Mouse (Mus musculus): ENCODE measurements around the gene Slit1.
A peak's percentile ranks its signal among the peaks of the same experiment; 100 is the strongest.

The Slit1 gene

GRCm38 (mm10) chr19:41688251-41688650 is 55.2 kb downstream of the Slit1 start:
- no peak for DNase-seq (ENCODE audit: low read depth, low spot score)

DNA sequence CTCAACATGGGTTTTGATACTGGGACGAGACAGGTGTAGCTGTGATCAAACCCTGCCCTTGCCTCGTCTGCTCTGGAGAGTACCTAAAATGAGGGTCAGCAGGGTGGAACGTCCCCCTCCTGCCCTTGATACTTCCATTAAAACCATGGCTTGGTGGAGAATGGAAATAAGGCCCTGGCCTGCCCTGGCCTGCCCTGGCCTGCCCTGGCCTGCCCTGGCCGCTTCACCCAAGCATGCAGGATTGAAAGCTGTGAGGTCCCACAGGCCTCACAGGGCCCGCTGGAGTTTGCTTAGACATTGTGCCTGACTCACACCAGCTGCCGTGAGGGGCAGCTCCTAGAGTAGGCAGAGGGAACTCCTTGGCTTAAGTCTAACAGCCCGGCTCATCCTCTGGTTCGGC is 55.6 kb downstream of the Slit1 start:
- no peak for DNase-seq (ENCODE audit: low read depth, low spot score)

- DNase-seq (ENCODE audit: low read depth, low spot score) = no peak
Measured at GRCm38 (mm10) chr19:41686194-41686593, 57.3 kb downstream of the Slit1 start.

DNA sequence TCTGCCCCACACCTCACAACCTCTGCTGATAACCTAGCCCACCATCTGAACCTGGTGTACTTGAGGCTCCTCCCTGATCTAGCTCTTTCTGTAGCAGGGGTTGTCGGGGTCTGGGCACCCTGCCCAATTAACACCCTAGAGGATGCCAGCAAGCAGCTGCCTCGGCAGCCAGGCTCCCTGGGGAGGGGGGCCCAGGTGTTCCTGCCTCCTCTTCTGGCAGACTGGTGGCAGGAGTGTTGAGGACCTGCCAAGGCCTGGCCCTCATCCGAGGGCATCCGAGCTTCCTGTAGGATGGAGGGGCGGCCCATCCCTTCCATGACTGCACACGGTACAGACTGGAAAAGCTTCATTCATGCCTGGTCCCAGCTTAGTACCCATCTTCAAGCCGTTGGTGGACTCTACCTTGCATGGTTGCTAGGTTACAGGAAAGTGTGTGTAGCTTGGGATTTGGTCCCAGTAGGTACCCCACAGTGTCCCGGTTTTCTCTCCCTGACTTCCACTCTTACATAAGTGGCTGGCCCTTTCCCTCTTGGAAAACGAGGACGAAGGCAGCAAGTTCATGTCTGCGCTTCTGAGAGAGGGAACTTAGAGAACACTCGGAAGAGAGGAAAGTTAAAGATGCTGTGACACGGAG is 57.9 kb downstream of the Slit1 start:
- no peak for DNase-seq (ENCODE audit: low read depth, low spot score)

DNA sequence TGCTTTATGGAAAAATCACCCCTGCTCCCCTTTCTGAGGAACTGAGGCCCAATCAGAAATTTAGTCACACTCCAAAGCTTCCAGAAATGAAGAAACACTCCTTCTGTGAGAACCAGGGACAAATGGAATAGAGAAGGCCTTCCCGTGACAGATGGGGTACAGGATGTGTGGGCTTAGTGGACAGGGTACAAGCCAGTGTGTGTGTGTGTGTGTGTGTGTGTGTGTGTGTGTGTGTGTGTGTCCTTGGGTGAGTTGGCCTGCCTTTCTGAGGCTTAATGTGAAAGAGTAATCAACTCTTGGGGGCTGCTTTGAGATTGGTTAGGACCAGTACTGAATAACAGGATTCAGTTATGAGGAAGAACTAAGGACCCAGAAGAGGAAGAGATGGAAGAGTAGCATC is 58.6 kb downstream of the Slit1 start:
- no peak for DNase-seq (ENCODE audit: low read depth, low spot score)

- no peak for DNase-seq (ENCODE audit: low read depth, low spot score)
Measured at GRCm38 (mm10) chr19:41683951-41684350, 59.5 kb downstream of the Slit1 start.

DNA sequence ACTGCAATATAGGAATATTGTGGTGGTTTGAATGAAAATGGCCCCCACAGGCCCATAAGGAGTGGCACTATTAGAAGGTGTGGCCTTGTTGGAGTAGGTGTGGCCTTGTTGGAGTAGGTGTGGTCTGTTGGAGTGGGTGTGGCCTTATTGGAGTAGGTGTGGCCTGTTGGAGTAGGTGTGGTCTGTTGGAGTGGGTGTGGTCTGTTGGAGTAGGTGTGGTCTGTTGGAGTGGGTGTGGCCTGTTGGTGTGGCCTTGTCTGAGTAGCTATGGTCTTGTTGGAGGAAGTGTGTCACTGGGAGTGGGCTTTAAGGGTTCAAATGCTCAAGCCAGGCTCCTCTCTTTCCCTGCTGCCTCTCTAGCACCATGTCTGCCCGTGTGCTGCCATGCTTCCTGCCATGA is 63.2 kb downstream of the Slit1 start:
- no peak for DNase-seq (ENCODE audit: low read depth, low spot score)

- no peak for DNase-seq (ENCODE audit: low read depth, low spot score)
Measured at GRCm38 (mm10) chr19:41679028-41679427, 64.4 kb downstream of the Slit1 start.

DNA sequence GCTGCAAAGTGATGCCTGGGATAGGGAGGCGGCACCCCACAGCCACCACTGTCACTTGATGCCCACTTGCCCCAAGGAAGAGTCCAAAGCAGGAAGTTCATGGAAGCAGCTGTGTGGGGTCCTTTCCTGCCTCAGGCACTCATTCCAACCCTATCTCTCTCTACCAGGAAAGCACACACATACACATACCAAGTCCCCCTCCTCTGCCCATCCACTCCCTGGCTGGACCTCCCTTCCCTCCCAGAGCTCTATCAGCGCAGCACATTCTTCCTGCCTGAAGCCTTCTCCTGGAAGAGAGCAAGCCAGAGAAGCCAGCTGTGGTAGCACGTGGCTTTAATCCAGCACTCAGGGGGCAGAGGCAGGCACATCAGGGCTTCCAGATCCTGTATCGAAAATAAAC is 65.9 kb downstream of the Slit1 start:
- DNase-seq (ENCODE audit: low read depth, low spot score) = no peak

DNA sequence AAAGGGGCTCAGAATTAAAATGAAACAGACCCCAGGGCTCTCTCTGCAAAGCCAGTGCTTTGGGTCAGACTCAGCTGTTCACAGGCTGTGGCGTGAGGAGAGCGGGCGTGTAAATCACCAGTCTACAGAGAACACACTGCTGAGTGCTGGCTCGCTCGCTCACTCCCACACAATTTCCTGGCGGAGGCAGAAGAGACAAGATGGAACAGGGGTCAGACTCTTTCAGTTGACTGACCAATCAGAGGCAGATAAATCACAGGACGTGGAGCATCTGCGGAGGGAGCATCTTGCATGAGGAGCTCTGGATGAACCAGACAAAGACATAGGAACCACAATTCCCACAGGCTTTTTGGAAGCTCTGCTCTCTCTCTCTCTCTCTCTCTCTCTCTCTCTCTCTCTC is 67.9 kb downstream of the Slit1 start:
- no peak for DNase-seq (ENCODE audit: low read depth, low spot score)

- no peak for DNase-seq (ENCODE audit: low read depth, low spot score)
Measured at GRCm38 (mm10) chr19:41674366-41674765, 69.1 kb downstream of the Slit1 start.

DNA sequence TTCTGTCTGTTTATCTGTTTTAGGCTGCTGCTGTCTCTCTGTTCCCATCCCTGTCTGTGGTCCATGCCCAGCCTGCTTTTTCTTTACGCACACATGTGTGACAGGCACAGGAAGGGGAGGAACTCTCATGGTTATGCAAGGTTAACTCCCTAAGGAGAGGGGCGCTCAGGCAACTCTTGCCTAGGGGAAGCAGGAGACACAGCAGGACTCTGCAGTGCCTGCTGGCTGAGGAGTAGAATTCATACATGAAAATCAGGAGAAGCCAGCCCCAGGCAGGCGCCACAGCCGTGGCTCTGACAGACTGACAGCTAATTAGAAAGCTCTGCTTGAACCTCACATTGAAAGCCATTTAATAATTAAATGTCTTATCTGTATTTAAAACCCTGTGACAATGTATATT is 70.6 kb downstream of the Slit1 start:
- DNase-seq (ENCODE audit: low read depth, low spot score) = no peak

GRCm38 (mm10) chr19:41670931-41671330 is 72.5 kb downstream of the Slit1 start:
- no peak for DNase-seq (ENCODE audit: low read depth, low spot score)

- DNase-seq (ENCODE audit: low read depth, low spot score) = no peak
Measured at GRCm38 (mm10) chr19:41670473-41670872, 73.0 kb downstream of the Slit1 start.

GRCm38 (mm10) chr19:41669747-41670342 is 73.6 kb downstream of the Slit1 start:
- DNase-seq (ENCODE audit: low read depth, low spot score) = no peak

DNA sequence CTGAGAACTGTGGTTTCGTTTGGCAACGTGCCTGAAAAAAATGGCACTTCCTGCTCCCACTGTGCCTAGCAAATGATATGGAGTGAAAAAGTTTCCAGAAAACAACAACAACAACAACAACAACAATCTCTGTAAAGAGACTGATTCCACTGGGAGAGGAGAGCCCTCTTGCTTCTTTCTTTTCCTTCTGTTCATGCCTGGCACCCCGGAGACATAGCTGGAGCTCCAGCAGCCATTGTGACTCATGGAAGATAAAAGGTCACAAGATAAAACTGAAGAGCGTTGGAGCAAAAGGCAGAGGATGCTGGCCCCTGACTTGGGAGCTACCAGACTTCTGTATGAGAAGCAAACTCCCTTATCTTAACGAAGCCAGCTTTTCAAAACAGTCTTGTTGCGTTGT is 75.9 kb downstream of the Slit1 start:
- no peak for DNase-seq (ENCODE audit: low read depth, low spot score)

DNA sequence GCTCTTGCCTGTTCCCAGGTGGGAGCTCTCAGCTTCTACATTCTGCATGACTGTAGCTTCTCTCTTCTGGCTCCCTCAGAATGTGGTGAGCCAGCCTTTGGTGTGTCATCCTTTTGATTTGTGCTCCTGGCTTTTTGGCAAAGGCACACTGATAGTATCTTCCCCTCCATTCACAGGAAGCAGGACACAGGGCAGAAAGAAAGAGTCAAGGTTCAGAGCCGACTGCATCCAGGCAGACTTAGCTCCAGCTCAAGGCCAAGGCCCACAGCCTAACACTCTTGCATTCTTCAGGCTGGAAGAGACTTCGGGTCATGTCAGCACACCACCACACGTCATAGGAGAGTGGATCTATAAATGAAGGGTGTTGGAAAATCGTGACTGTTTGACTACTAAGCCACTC is 77.5 kb downstream of the Slit1 start:
- DNase-seq (ENCODE audit: low read depth, low spot score) = no peak

GRCm38 (mm10) chr19:41663506-41664242 is 79.8 kb downstream of the Slit1 start:
- DNase-seq (ENCODE audit: low read depth, low spot score) = no peak

DNA sequence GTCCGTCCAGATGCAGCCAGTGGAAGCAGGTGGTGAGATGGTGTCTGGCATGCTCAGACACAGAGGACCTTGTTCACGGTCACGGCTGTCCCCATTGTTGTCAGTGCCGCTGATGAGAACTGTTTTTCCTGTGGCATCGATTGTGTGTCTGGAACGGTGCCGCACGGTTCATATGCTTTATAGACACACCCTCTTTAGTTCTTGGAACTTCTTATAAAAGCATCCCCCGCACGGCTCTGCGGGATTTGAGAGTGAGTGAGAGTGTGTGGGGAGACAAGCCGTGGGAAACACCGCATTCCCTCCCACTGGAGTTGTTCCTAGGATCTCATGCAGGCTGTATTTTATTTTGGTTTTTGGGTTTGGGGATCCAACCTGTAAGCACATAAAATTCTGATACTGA is 82.0 kb downstream of the Slit1 start:
- no peak for DNase-seq (ENCODE audit: low read depth, low spot score)

GRCm38 (mm10) chr19:41660999-41661374 is 82.5 kb downstream of the Slit1 start:
- peak; percentile 86 for DNase-seq (ENCODE audit: low read depth, low spot score)

DNA sequence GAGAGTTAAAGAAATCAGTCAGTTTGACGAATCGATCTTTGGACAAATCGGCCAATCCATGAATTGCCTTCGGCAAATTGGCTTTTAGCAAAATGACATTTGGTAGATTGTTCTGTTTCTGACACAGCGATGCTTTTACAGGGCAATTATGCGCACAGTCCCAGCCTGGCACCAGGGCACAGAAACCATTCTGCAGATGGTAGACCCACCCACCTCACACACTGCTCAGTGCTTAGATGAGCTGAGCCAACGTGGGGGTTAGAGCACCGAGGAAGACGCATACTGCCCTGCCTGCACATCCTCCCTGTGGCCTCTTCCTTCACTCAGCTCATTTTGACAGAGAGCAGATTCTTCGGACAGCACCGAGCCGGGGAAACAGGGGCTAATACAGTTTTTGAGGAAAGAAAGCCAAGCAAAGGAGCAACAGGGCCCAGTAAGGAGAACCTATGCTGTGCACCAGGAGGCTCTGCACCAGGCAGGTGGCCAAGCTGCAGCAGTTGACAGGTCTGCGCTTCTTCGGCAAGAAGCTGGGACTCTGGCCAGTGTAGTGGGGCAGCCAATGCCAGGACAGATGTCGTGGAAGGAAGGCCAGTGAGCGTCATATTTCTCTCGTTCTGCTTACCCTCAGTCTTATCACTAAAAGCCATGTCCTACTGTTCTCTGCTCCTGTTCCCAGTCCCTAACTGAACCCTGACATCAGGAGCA is 83.0 kb downstream of the Slit1 start:
- DNase-seq (ENCODE audit: low read depth, low spot score) = no peak

DNA sequence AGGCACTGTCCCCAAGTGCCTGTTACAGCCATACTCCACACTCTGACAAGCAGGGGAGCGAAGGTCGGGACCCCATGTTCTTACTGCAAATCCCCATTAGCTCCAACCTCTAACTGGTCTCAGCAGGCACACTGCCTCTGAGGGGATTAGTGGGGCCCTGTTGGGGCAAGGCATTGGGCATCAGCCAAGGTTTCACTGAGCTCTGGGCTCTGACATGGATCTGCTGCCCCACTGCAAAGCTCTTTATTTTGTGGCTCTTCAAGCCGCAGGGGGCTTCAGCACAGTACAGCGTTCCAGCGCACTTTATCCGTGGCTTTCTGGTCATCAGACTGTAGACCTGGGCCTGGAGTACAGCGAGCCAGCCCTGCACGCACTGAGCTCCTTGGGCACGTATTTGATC is 86.0 kb downstream of the Slit1 start:
- no peak for DNase-seq (ENCODE audit: low read depth, low spot score)

- no peak for DNase-seq (ENCODE audit: low read depth, low spot score)
Measured at GRCm38 (mm10) chr19:41656671-41657070, 86.8 kb downstream of the Slit1 start.
